Mouse (Mus musculus) G1E (cell line): ENCODE measurements around the gene Fbxw5. TPM values are rescaled to one million over a fixed set of nuclear protein-coding genes. Genes with fewer than 3 reads are reported as not detected.

Source experiments
- ATAC-seq: 2 replicates; pipeline ENCODE4 v1.8.0; 2016; ENCODE audit warnings: mild to moderate bottlenecking; ENCODE audit not compliant: insufficient number of reproducible peaks, poor library complexity, low FRiP score, severe bottlenecking; ENCODE audit errors: extremely low read depth
- DNase-seq: peaks from one replicate; pipeline ENCODE4 v3.0.0; 2012; ENCODE audit warnings: low spot score
- H3K27me3 ChIP-seq: 2 replicates; pipeline ENCODE4 v1.6.1; 2012; ENCODE audit warnings: mild to moderate bottlenecking, low read length, inconsistent platforms; ENCODE audit not compliant: insufficient read depth
- H3K36me3 ChIP-seq: replicated peaks from 2 replicates; pipeline ENCODE3; 2012; ENCODE audit warnings: mild to moderate bottlenecking, inconsistent platforms
- H3K4me1 ChIP-seq: 2 replicates; pipeline ENCODE4 v1.6.1; 2012; ENCODE audit warnings: low read depth, low read length, inconsistent platforms, mixed read lengths; ENCODE audit not compliant: insufficient read depth
- H3K4me3 ChIP-seq: 2 replicates; pipeline ENCODE4 v1.5.1; 2012; ENCODE audit warnings: low read depth, mild to moderate bottlenecking, inconsistent platforms, low read length, moderate library complexity, mixed read lengths
- H3K9me3 ChIP-seq: replicated peaks from 2 replicates; pipeline ENCODE4 v1.6.1; 2012; ENCODE audit warnings: inconsistent platforms
- CTCF ChIP-seq: IDR thresholded peaks from 2 replicates; pipeline ENCODE4 v1.5.1; 2012; ENCODE audit warnings: low read depth, low read length, inconsistent platforms, mixed read lengths
- GATA1 ChIP-seq: IDR thresholded peaks from 2 replicates; pipeline ENCODE4 v1.6.1; 2012; ENCODE audit warnings: borderline replicate concordance, low read length, inconsistent platforms, mixed read lengths
- GATA2 ChIP-seq: IDR thresholded peaks from 2 replicates; pipeline ENCODE4 v1.6.1; 2012; ENCODE audit warnings: low read depth, low read length, inconsistent platforms, borderline replicate concordance
- POLR2AphosphoS5 ChIP-seq: IDR thresholded peaks from 2 replicates; pipeline ENCODE4 v1.6.1; 2012; ENCODE audit warnings: low read depth, low read length, inconsistent platforms; ENCODE audit not compliant: insufficient replicate concordance
- TAL1 ChIP-seq: conservative IDR thresholded peaks from 2 replicates; pipeline ENCODE4 v1.6.1; 2012; ENCODE audit warnings: low read depth, low read length, inconsistent platforms, mixed read lengths
- polyA plus RNA-seq: library from polyadenylated mRNA; stranded (reverse); fragments of >175 nt; gene quantifications from 2 replicates; pipeline ENCODE4 v1.2.3, GENCODE M21; 2012
- total RNA-seq, 2 experiments: library from RNA; stranded (forward) in 1 of 2; stranded (reverse) in 1 of 2; fragments of 200-1000 nt in 1 of 2; fragments of >200 nt in 1 of 2; fragmentation: Nextera tagmentation in 1 of 2; gene quantifications; 2 replicates each; pipeline ENCODE4 v1.2.3; 2014 to 2017

Fbxw5 gene
- total and polyA plus RNA-seq, 3 experiments, result 21.1 to 48.3 (median 35.5) TPM

GRCm38 (mm10) chr2:25488671-25489068 is 11.9 kb upstream of the Fbxw5 start:
- Histone ChIP-seq H3K4me1 (no peaks in the 10 kb centered on the region; the same call in 1 of the 2 replicates), H3K4me3 (no peak overlapping the region), H3K36me3 (no peaks in the 10 kb centered on the region), H3K27me3 (peaks cover 77% of the 10 kb centered on the region), H3K9me3 (no peaks in the 10 kb centered on the region)
- TF ChIP-seq TAL1 (no peak), POLR2AphosphoS5 (no peak), GATA2 (no peak), CTCF (no peak), GATA1 (no peak)
- ATAC-seq (no peak), DNase-seq (no peak)

GRCm38 (mm10) chr2:25492988-25493387 is 7.6 kb upstream of the Fbxw5 start:
- H3K36me3 ChIP-seq, result no peaks in the 10 kb centered on the region

GRCm38 (mm10) chr2:25493476-25493961 is 7.0 kb upstream of the Fbxw5 start, which contains the start of gene Lcn12:
TSS of gene Lcn12 (minus strand) at chr2:25493911.
- Histone ChIP-seq H3K27me3 (peaks cover 58% of the 10 kb centered on the region), H3K9me3 (no peaks in the 10 kb centered on the region), H3K4me1 (peaks cover 18% of the 10 kb centered on the region), H3K4me3 (no peak within 1 kb of the TSS), H3K36me3 (no peaks in the 10 kb centered on the region)
- ATAC-seq (no peak), DNase-seq (no peak)
- no peak for TF ChIP-seq GATA2
- no peak for TF ChIP-seq CTCF
- no peak for TF ChIP-seq POLR2AphosphoS5
- TF ChIP-seq GATA1, result no peak
- no peak for TF ChIP-seq TAL1

More at GRCm38 (mm10) chr2:25492988-25493387, 7.6 kb upstream of the Fbxw5 start:
- H3K4me1 ChIP-seq, result peaks cover 12% of the 10 kb centered on the region
- peaks cover 63% of the 10 kb centered on the region for H3K27me3 ChIP-seq
- no peaks in the 10 kb centered on the region for H3K9me3 ChIP-seq
- H3K4me3 ChIP-seq, result no peak overlapping the region
- ATAC-seq (no peak), DNase-seq (no peak)
- TF ChIP-seq CTCF (no peak), POLR2AphosphoS5 (no peak), GATA1 (no peak), TAL1 (no peak), GATA2 (no peak)

GRCm38 (mm10) chr2:25496462-25496861 is 4.1 kb upstream of the Fbxw5 start:
- TF ChIP-seq GATA2 (no peak), GATA1 (no peak)
- ATAC-seq, result no peak

GRCm38 (mm10) chr2:25497846-25498575 is 2.5 kb upstream of the Fbxw5 start:
- peak; percentile 46; the same call in 1 of the 2 replicates for ATAC-seq
- peaks cover 56% of the 10 kb centered on the region for H3K4me1 ChIP-seq
- H3K27me3 ChIP-seq, result peaks cover 22% of the 10 kb centered on the region
- peak; percentile 73 for DNase-seq
- peak overlapping the region; percentile 7; the same call in 1 of the 2 replicates for H3K4me3 ChIP-seq
- TF ChIP-seq GATA2, result no peak
- peaks cover 15% of the 10 kb centered on the region for H3K36me3 ChIP-seq
- H3K9me3 ChIP-seq, result no peaks in the 10 kb centered on the region

More at GRCm38 (mm10) chr2:25496462-25496861, 4.1 kb upstream of the Fbxw5 start:
- DNase-seq, result no peak
- no peaks in the 10 kb centered on the region for H3K36me3 ChIP-seq
- H3K27me3 ChIP-seq, result peaks cover 37% of the 10 kb centered on the region
- peaks cover 40% of the 10 kb centered on the region for H3K4me1 ChIP-seq
- H3K4me3 ChIP-seq, result no peak overlapping the region
- no peaks in the 10 kb centered on the region for H3K9me3 ChIP-seq

- ATAC-seq (no peak), DNase-seq (no peak)
- Histone ChIP-seq H3K4me1 (peaks cover 57% of the 10 kb centered on the region), H3K9me3 (no peaks in the 10 kb centered on the region), H3K4me3 (no peak overlapping the region), H3K36me3 (peaks cover 23% of the 10 kb centered on the region), H3K27me3 (peaks cover 14% of the 10 kb centered on the region)
- TF ChIP-seq GATA1, result no peak
- TF ChIP-seq GATA2, result no peak
- TF ChIP-seq TAL1, result no peak
- TF ChIP-seq POLR2AphosphoS5, result no peak
- no peak for TF ChIP-seq CTCF
Observed at GRCm38 (mm10) chr2:25498622-25499478, 1.7 kb upstream of the Fbxw5 start.
